Mouse (Mus musculus): ENCODE data around the gene Dock4.

DNA sequence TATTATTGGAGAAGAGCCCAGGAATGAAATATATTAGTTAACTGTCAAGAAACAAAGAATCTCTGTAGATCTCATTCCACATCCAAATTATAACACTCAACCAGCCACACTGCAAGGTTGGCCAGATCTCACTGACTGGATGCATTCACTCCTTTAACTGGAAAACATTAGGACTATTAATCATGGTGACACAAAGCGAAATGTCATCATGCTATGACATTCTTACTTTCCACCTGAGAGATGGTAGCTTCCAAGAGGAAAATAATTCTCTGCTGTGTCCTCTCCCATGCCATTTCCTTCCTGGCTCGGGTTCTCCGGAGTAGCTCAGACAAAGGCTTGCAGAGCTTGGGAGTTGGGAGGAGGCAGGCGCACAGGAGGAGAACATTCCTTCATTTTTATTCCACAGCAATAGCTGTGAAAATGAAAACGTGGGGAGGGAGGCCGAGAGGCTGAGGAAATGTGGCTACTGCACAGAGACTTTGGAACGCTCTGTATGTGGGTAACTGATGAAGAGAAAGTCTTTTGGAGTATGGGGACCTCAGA, 17.0 kb downstream of the Dock4 start:
- TF ChIP-seq CTCF (IDR thresholded peaks at IDR 0.05; ENCODE audit: control insufficient read depth, insufficient read depth, low read length): no peak
- no peak for TF ChIP-seq POLR2A (IDR thresholded peaks at IDR 0.05; ENCODE audit: borderline replicate concordance, control insufficient read depth, low read depth, low read length)

Measured in bone marrow, adult 2 months (tissue).